Mouse (Mus musculus) forebrain, embryonic 16.5 days (tissue): ENCODE data around the gene Ccdc28b. TPM values are rescaled to one million over a fixed set of nuclear protein-coding genes. Genes with fewer than 3 reads are reported as not detected.

Experiments
- ATAC-seq: fragments of 200-750 bp; cut with Nextera tagmentation; 2 replicates; pipeline ENCODE4 v1.8.0; 2017; ENCODE audit warnings: mild to moderate bottlenecking, moderate library complexity
- H3K27ac ChIP-seq: fragments of 300-500 bp; sonication (generic); 2 replicates; pipeline ENCODE4 v1.5.1; 2014; ENCODE audit warnings: low read length, control low read depth
- H3K27me3 ChIP-seq: fragments of 300-500 bp; sonication (generic); replicated peaks from 2 replicates; pipeline ENCODE4 v1.6.1; 2014; ENCODE audit warnings: low read length; ENCODE audit not compliant: control insufficient read depth, insufficient read depth
- H3K36me3 ChIP-seq: fragments of 300-500 bp; sonication (generic); 2 replicates; pipeline ENCODE4 v1.6.1; 2014; ENCODE audit not compliant: control insufficient read depth, insufficient read depth
- H3K4me1 ChIP-seq: fragments of 300-500 bp; sonication (generic); replicated peaks from 2 replicates; pipeline ENCODE4 v1.6.1; 2014; ENCODE audit warnings: low read length; ENCODE audit not compliant: control insufficient read depth, insufficient read depth
- H3K4me2 ChIP-seq: fragments of 300-500 bp; sonication (generic); 2 replicates; pipeline ENCODE4 v1.6.1; 2014; ENCODE audit warnings: mild to moderate bottlenecking, low read length, control low read depth
- H3K4me3 ChIP-seq: fragments of 300-500 bp; sonication (generic); replicated peaks from 2 replicates; pipeline ENCODE4 v1.5.1; 2014; ENCODE audit warnings: mild to moderate bottlenecking, low read length, control low read depth
- H3K9ac ChIP-seq: fragments of 300-500 bp; sonication (generic); replicated peaks from 2 replicates; pipeline ENCODE4 v1.6.1; 2014; ENCODE audit warnings: low read depth, low read length, control low read depth
- H3K9me3 ChIP-seq: fragments of 300-500 bp; sonication (generic); 2 replicates; pipeline ENCODE4 v1.6.1; 2016; ENCODE audit warnings: low read length; ENCODE audit not compliant: control insufficient read depth
- WGBS: fragments of 180-500 bp; shearing (Covaris S2); extraction: QIAGEN DNeasy Blood & Tissue Kit; methylation state at CpG from one replicate; pipeline ENCODE4 v1.1.7; 2014; 5-methylcytosine and 5-hydroxymethylcytosine counted together
- polyA plus RNA-seq: library from polyadenylated mRNA; unstranded; fragments of >200 nt; fragmentation: Nextera tagmentation; extraction: Ambion mirVana; gene quantifications from 2 replicates; pipeline ENCODE4 v1.2.1, GENCODE M21; 2015

Ccdc28b gene
- polyA plus RNA-seq, 1 experiment from 2014 or later: 133 TPM

GRCm38 (mm10) chr4:129625496-129625895 is 1.7 kb upstream of the Ccdc28b start:
- 53% methylated on average over 4 of the region's 4 CpGs for WGBS
- H3K4me2 ChIP-seq: peak overlapping the region; percentile 79; the same call in 1 of the 2 replicates
- H3K4me1 ChIP-seq: peaks cover 35% of the 10 kb centered on the region
- H3K27me3 ChIP-seq: no peaks in the 10 kb centered on the region
- H3K27ac ChIP-seq: peak overlapping the region; percentile 95
- peaks cover 34% of the 10 kb centered on the region for H3K36me3 ChIP-seq
- no peak overlapping the region for H3K9ac ChIP-seq
- no peaks in the 10 kb centered on the region for H3K9me3 ChIP-seq
- H3K4me3 ChIP-seq: no peak overlapping the region
- no peak for ATAC-seq

DNA sequence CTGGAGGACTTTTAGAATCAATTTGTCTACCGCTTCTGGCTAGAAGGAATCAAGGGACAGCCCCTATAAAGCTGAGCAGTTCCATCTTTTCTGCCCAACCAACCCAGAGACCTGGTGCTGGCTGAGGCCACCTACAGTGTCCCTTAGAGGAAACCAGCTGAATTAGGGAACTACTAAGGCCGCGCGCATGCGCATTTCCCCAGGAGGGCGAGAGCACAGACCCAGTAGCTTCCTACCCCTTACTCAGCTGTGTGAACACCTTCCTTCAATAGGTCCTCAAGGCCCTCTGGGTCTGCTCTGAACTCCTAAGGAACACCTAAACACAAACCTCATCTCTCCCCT is 1.3 kb upstream of the Ccdc28b start:
- no peaks in the 10 kb centered on the region for H3K27me3 ChIP-seq
- peak overlapping the region; percentile 62 for H3K4me3 ChIP-seq
- WGBS: 2% methylated on average over 6 of the region's 6 CpGs
- no peak for ATAC-seq
- H3K4me2 ChIP-seq: peak overlapping the region; percentile 79
- H3K9ac ChIP-seq: peak overlapping the region; percentile 30
- H3K9me3 ChIP-seq: no peaks in the 10 kb centered on the region
- H3K4me1 ChIP-seq: peaks cover 35% of the 10 kb centered on the region
- H3K36me3 ChIP-seq: peaks cover 29% of the 10 kb centered on the region
- H3K27ac ChIP-seq: peak overlapping the region; percentile 95

DNA sequence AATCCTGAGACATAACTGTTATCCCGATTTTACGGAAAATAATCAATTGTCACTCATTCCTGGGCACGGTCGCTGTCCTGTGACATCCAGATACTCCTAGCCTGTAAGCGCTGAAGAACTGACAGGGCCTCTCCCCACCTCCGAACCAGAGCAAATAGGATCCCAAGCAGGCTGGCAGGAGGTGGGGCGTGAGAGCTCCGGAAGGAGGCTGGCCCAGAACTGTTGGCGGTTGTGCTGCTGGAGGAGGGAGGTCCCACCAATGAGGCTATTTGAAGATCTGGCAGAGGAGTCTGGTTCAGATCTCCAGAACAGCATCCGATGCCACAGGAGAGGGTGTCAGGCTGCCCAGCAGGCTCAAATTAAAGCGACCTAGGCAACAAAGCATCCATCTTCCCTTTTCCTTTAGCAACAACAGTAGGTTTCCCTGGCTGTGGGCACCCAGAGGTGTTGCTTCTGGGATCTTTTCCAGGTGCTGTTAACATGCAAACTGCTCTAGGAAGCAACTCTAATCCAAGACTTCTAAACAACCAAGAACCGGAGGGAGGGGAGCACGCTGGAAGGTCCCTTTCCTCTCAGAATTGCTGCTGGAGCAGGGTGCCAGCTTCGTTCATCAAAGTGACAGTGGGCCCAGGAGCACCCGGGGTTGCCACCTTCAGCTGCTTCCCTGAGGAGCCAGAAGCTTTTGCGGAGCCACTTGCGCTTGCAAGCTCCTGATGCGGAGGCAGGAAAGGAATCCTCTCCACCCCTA is 708 bp upstream of the Ccdc28b start:
- H3K9ac ChIP-seq: peak overlapping the region; percentile 72
- 1% methylated on average over 18 of the region's 18 CpGs for WGBS
- peak overlapping the region; percentile 95 for H3K27ac ChIP-seq
- H3K36me3 ChIP-seq: peaks cover 24% of the 10 kb centered on the region
- peak overlapping the region; percentile 79 for H3K4me2 ChIP-seq
- H3K4me3 ChIP-seq: peak overlapping the region; percentile 62
- no peaks in the 10 kb centered on the region for H3K9me3 ChIP-seq
- no peaks in the 10 kb centered on the region for H3K27me3 ChIP-seq
- peak; percentile 97 for ATAC-seq
- H3K4me1 ChIP-seq: peaks cover 35% of the 10 kb centered on the region

DNA sequence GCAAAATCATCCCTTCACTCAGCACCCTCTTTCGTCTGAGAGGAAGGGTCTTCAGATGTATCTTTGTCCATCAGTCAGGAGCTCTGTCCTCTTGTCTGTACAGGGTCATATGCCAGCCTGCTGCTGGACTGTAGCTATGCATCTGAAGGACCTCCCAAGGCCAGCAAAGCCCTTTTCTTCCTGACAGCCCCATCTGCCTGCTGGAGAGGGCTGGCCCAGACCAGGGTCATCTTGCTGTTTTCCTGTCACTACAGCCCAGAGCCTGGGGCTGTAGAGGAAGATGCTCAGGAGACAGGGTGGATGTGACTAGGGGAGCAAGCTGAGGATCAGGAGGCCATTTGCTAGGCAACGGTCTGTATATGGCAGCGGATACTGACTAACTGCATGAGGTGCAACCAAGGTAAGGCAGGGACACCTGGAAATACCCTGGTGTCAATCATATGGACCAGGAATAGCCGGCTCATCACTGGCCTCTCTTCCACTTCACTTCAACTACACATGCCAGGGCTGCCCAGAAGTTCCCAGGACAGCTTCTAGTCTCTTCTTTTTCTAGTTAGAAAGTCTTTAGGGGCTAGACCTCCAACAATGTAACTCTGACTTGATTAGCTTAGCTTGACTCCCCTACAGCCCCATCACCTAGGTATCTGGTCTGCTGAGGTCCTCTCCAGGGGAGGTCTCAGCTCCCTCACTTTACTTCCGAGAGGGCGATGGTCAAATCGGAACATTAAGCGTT is 778 bp downstream of the Ccdc28b start:
- no peak for ATAC-seq
- peaks cover 45% of the 10 kb centered on the region for H3K4me1 ChIP-seq

DNA sequence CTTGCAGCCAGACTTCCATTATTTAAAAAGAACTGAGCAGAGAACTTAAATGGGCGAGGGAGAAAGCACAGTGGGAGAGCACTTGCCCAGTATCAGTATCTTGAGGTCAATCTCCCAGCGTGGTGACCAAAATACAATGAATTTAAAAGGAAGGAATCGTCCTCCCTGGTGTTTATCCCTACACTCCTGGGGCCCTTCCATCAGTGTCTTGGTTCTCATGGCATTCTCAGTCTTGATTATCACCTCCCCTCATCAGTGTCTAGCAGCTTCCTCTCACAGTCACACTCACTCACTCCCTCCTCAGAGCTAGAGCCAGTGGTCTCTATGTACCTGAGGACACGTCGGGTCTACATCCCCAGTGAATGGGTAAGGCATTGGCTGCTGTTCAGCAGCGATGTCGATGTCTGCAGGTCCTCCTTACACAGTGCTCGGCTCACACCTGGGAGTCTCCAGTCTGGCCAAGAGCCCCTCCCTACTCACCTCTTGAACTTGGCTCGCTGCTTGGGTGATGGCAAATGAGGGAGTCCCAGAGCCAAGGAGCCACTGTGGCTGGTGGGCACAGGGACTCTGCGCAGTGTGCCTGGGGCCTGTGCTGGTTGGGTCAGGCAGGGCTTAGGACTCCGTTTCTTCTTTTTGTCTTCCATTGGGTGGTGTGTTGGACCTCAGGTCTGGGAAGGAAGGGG is 1.5 kb downstream of the Ccdc28b start:
- 79% methylated on average over 11 of the region's 11 CpGs for WGBS
- peaks cover 4% of the 10 kb centered on the region; the same call in 1 of the 2 replicates for H3K36me3 ChIP-seq
- no peaks in the 10 kb centered on the region for H3K9me3 ChIP-seq
- peak overlapping the region; percentile 72 for H3K9ac ChIP-seq
- ATAC-seq: no peak
- H3K27me3 ChIP-seq: no peaks in the 10 kb centered on the region
- peak overlapping the region; percentile 79 for H3K4me2 ChIP-seq
- H3K27ac ChIP-seq: no peak overlapping the region
- peaks cover 51% of the 10 kb centered on the region for H3K4me1 ChIP-seq
- H3K4me3 ChIP-seq: peak overlapping the region; percentile 62; the same call in 1 of the 2 replicates

More for the DNA sequence above, 778 bp downstream of the Ccdc28b start:
- Histone ChIP-seq H3K27me3 (no peaks in the 10 kb centered on the region), H3K9ac (peak overlapping the region; percentile 72), H3K9me3 (no peaks in the 10 kb centered on the region), H3K27ac (peak overlapping the region; percentile 95), H3K36me3 (peaks cover 11% of the 10 kb centered on the region; the same call in 1 of the 2 replicates), H3K4me3 (peak overlapping the region; percentile 62), H3K4me2 (peak overlapping the region; percentile 79)
- 20% methylated on average over 8 of the region's 8 CpGs for WGBS

DNA sequence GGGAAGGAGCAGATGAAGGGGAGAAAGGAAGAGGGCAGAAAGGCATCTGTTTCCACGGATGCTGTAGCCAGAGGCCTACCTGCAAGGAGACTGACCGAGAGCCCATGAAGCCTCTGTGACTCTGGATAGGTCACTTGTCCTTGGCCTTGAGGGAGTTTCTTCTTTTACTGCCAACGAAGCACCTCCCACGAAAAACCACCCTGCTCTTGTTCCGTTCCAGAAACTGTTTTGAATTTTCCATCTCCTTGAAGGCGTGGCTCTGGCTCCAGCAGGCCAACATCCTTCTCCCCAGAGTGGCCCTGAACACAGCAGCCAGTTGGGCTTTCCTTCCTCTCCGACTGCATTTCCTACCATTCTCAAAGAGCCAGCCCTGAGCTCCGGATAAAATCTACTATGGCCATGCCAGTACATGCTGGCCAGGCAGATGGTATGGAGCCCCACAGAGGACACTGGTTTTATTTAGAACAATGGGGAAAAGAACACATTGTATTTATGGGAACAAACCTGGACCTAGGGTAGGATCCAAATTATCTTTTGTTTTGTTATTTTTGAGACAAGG is 2.4 kb downstream of the Ccdc28b start:
- no peaks in the 10 kb centered on the region for H3K27me3 ChIP-seq
- WGBS: 86% methylated on average over 8 of the region's 8 CpGs
- H3K27ac ChIP-seq: no peak overlapping the region
- ATAC-seq: no peak
- peaks cover 51% of the 10 kb centered on the region for H3K4me1 ChIP-seq
- H3K36me3 ChIP-seq: 0 out of 2 replicates have a peak, but pooled peaks cover 2% of the 10 kb centered on the region
- H3K4me2 ChIP-seq: no peak overlapping the region
- no peaks in the 10 kb centered on the region for H3K9me3 ChIP-seq
- H3K9ac ChIP-seq: no peak overlapping the region
- H3K4me3 ChIP-seq: no peak overlapping the region

GRCm38 (mm10) chr4:129620419-129621282 is 3.1 kb downstream of the Ccdc28b start:
- no peak for ATAC-seq
- Histone ChIP-seq H3K4me3 (no peak overlapping the region), H3K27ac (no peak overlapping the region), H3K9ac (no peak overlapping the region), H3K4me2 (no peak overlapping the region), H3K36me3 (no peaks in the 10 kb centered on the region), H3K9me3 (no peaks in the 10 kb centered on the region), H3K4me1 (peaks cover 48% of the 10 kb centered on the region), H3K27me3 (no peaks in the 10 kb centered on the region)
- WGBS: 90% methylated on average over 11 of the region's 11 CpGs

DNA sequence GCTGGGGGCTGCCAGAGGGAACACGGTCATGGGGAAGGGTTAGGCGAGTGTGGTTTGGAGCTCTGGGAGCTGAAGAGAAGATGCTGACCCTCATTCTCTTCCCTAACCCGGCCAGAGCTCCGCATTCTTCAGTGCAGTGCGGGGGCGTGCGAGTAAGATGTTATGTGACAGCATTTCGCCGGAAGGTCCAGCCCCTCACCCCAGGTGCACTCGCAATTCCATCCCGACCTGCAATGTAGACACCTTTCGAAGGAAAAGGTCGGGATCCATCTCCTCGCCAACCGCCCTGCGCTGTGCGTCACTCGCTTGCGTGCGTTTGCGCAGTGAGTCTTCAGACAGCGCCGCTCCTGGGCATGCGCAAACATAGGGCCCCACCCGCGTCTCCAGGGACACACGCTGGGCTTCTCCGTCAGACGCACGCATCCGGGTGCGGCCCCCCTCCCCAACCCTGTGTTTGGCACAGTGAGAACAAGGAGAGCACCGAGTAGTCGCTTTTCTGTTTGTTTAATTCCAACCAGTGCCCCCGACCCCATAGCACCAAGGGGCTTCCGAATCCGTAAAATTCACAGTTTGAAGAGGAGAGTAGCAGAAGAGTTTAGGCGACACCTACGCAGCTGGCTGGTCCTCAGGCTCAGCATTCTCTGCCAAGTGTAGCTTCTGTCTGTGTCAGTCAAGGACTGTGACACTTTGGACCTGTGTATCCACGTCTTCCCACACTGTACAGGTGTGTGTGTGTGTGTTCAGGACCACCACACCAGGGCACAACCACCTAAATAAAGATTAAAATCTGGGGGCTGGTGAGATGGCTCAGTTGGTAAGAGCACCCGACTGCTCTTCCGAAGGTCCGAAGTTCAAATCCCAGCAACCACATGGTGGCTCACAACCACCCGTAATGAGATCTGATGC is 4.7 kb downstream of the Ccdc28b start, which contains the start of gene Iqcc:
Gene Iqcc, minus strand, starts transcription at position 314 of the 906 bp plus-strand sequence.
- H3K27ac ChIP-seq: peak within 1 kb of the TSS; percentile 92
- H3K9ac ChIP-seq: peak within 1 kb of the TSS; percentile 92
- H3K4me2 ChIP-seq: peak within 1 kb of the TSS; percentile 78
- no peaks in the 10 kb centered on the region for H3K9me3 ChIP-seq
- peak; percentile 91 for ATAC-seq
- H3K4me1 ChIP-seq: peaks cover 38% of the 10 kb centered on the region
- H3K36me3 ChIP-seq: no peaks in the 10 kb centered on the region
- no peaks in the 10 kb centered on the region for H3K27me3 ChIP-seq
- H3K4me3 ChIP-seq: peak within 1 kb of the TSS; percentile 74
- WGBS: 5% methylated on average over 43 of the region's 44 CpGs
